Mouse (Mus musculus) forebrain, embryonic 14.5 days (tissue): ENCODE measurements at regions not wholly inside any gene's neighbourhood (a gene's known extent, or its start where the extent isn't known, plus 50 kb on each side); places are given as distances from the start of the nearest gene placed in this dataset.

Experiments
- ATAC-seq: fragments of 200-750 bp; cut with Nextera tagmentation; 2 replicates; pipeline ENCODE4 v1.8.0; 2017; ENCODE audit warnings: mild to moderate bottlenecking, moderate library complexity
- DNase-seq: peaks from one replicate; pipeline ENCODE4 v3.0.0-alpha.2; 2015; ENCODE audit warnings: low spot score
- H3K27ac ChIP-seq: fragments of 300-500 bp; sonication (generic); 2 replicates; pipeline ENCODE4 v1.5.1; 2014; ENCODE audit warnings: low read depth, mild to moderate bottlenecking, control low read depth, low read length, moderate library complexity
- H3K27me3 ChIP-seq: fragments of 300-500 bp; sonication (generic); replicated peaks from 2 replicates; pipeline ENCODE4 v1.6.1; 2014; ENCODE audit warnings: low read length, control low read depth, mixed read lengths; ENCODE audit not compliant: control insufficient read depth, insufficient read depth
- H3K36me3 ChIP-seq: fragments of 300-500 bp; sonication (generic); 2 replicates; pipeline ENCODE4 v1.6.1; 2014; ENCODE audit warnings: low read length, control low read depth; ENCODE audit not compliant: control insufficient read depth, insufficient read depth
- H3K4me1 ChIP-seq: fragments of 300-500 bp; sonication (generic); 2 replicates; pipeline ENCODE4 v1.6.1; 2014; ENCODE audit warnings: antibody characterized with exemption, low read length, control low read depth; ENCODE audit not compliant: control insufficient read depth, insufficient read depth
- H3K4me2 ChIP-seq: fragments of 300-500 bp; sonication (generic); 2 replicates; pipeline ENCODE4 v1.6.1; 2014; ENCODE audit warnings: mild to moderate bottlenecking, control low read depth, low read length
- H3K4me3 ChIP-seq: fragments of 300-500 bp; sonication (generic); 2 replicates; pipeline ENCODE4 v1.5.1; 2014; ENCODE audit warnings: low read depth, low read length, control low read depth
- H3K9ac ChIP-seq: fragments of 300-500 bp; sonication (generic); 2 replicates; pipeline ENCODE4 v1.6.1; 2014; ENCODE audit warnings: mild to moderate bottlenecking, low read length, control low read depth, moderate library complexity
- H3K9me3 ChIP-seq: fragments of 300-500 bp; sonication (generic); replicated peaks from 2 replicates; pipeline ENCODE4 v1.6.1; 2016; ENCODE audit warnings: low read length, control low read depth, mixed read lengths; ENCODE audit not compliant: control insufficient read depth
- WGBS: fragments of 180-500 bp; shearing (Covaris S2); extraction: QIAGEN DNeasy Blood & Tissue Kit; methylation state at CpG from one replicate; pipeline ENCODE4 v1.1.7; 2014; 5-methylcytosine and 5-hydroxymethylcytosine counted together

DNA sequence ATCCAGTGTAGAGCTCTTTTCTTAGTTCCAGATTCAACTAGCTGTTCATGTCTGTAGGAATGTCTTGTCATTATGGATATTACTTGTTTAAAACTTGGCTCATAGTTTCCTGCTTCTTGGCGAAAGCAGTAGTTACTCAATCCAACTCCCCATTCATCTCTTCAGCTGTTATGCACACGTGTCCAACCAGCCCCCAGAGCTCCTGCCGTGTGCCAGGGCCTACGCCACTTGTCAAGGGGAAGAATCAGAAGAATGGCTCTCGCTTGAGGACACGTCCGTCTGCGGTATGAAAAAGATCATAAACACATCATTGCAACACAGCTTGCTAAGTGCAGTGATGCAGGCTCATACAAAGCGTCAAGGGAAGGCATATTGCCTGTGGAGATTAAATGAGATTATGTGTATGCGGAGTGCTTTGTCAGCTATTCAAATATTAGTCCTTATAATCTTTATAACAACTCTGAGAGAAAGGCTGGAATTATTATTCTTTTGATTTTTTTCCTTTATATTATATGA lies 223.0 kb upstream of the Chd6 start:
- no peak overlapping the region for H3K27ac ChIP-seq
- ATAC-seq (peak; percentile 42; the same call in 1 of the 2 replicates), DNase-seq (peak; percentile 60)
- no peaks in the 10 kb centered on the region for H3K27me3 ChIP-seq
- 66% methylated on average over 10 of the region's 10 CpGs for WGBS
- H3K4me2 ChIP-seq: no peak overlapping the region
- peaks cover 5% of the 10 kb centered on the region for H3K4me1 ChIP-seq
- H3K9ac ChIP-seq: no peak overlapping the region
- no peaks in the 10 kb centered on the region for H3K36me3 ChIP-seq
- no peak overlapping the region for H3K4me3 ChIP-seq
- H3K9me3 ChIP-seq: no peaks in the 10 kb centered on the region

DNA sequence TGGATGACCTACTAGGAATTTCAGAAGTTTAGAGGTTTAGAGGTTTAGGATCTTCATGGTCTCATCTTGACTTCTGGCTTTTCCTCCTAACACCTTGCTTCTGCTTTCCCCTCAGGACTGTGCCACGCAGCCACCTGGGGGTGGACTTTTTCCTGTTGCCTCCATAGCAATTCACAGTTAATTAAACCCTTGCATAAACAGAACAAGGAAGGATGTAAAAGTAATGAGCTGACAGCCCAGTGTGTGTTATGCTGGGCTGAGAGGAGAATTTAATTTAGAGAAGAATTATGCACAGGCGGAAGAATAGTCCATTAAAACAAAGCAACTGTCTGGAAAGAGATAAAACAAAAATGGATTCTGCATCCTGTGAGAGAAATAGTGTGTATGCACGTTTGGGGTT lies 193.9 kb upstream of the Chd6 start:
- Histone ChIP-seq H3K27ac (no peak overlapping the region), H3K9me3 (no peaks in the 10 kb centered on the region), H3K27me3 (no peaks in the 10 kb centered on the region), H3K36me3 (no peaks in the 10 kb centered on the region), H3K9ac (no peak overlapping the region), H3K4me3 (no peak overlapping the region), H3K4me2 (no peak overlapping the region), H3K4me1 (peaks cover 3% of the 10 kb centered on the region; the same call in 1 of the 2 replicates)
- WGBS: 17% methylated on average over 3 of the region's 3 CpGs
- DNase-seq (peak; percentile 11), ATAC-seq (no peak)

DNA sequence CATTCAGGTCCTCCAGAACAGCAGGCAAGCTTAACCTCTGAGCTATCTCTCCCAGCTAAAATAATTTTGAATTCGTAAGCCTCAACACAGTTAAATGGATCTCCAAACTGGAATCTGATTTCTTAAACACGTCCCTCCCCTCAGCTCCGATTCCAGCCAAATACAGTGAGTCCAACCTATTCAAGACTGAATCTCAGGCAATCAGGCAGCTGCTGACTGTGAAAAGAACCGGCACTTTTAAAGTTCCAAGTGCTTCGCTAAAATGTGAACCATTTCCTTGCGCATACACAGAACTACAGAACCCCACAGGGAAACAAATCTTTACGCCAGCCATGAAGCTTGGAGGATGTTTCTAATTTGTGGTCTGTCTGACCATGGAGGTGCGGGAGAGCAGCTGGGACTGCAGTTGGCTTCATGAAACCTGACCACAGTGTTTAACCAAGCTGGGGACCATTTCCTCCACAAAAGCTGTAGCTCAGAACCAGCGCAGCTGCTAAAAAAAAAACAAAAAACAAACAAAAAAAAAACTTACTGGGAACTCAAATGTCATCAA lies 160.1 kb upstream of the Chd6 start:
- Histone ChIP-seq H3K27me3 (no peaks in the 10 kb centered on the region), H3K9me3 (no peaks in the 10 kb centered on the region), H3K4me1 (peaks cover 14% of the 10 kb centered on the region), H3K4me3 (no peak overlapping the region), H3K9ac (no peak overlapping the region), H3K36me3 (no peaks in the 10 kb centered on the region), H3K27ac (no peak overlapping the region), H3K4me2 (no peak overlapping the region)
- WGBS: 52% methylated on average over 9 of the region's 9 CpGs
- ATAC-seq (no peak), DNase-seq (peak; percentile 38)

DNA sequence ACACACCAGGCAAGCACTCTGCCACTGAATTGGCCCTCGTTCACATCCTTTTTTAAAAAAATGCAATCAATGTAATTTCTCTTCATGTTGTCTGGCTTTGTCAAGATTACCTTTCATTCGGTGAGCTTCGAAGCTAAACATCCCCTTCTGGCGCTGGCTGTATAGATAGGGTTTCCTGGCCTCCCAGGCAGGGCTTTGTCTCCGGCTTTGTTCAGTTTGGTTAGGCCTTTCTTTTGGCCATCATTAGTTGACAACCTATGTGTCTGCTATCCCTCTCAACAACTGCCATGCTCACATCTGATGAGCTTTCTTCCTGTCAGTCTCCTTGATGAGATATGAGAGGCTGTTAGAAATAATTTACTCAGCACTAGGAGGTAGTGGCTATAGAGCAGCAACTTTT lies 157.6 kb upstream of the Chd6 start:
- no peaks in the 10 kb centered on the region for H3K9me3 ChIP-seq
- H3K4me2 ChIP-seq: no peak overlapping the region
- H3K36me3 ChIP-seq: no peaks in the 10 kb centered on the region
- no peak overlapping the region; the same call in 1 of the 2 replicates for H3K27ac ChIP-seq
- no peak overlapping the region for H3K4me3 ChIP-seq
- WGBS: 2% methylated on average over 5 of the region's 5 CpGs
- peaks cover 14% of the 10 kb centered on the region for H3K4me1 ChIP-seq
- ATAC-seq (no peak), DNase-seq (peak; percentile 33)
- no peak overlapping the region for H3K9ac ChIP-seq
- H3K27me3 ChIP-seq: no peaks in the 10 kb centered on the region

DNA sequence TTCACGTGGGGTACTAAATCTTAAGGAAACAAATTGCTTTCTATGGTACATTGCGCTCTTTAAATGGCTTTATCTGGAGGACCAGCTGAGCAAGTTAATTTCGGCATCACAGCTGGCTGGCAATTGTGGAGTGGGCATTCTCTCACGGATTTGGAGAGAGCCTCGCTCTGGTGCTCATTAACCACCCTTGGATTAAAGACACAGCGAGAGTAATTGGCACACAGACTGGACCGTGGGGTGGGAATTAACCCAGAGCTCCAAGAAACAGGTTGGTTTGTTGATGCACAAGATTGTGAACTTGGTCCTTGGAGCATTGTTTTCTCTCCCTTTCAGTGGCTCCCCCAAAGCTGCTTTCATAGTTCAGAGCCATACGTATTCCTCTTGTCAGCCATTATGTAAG lies 156.3 kb upstream of the Chd6 start:
- 1% methylated on average over 8 of the region's 8 CpGs for WGBS

DNA sequence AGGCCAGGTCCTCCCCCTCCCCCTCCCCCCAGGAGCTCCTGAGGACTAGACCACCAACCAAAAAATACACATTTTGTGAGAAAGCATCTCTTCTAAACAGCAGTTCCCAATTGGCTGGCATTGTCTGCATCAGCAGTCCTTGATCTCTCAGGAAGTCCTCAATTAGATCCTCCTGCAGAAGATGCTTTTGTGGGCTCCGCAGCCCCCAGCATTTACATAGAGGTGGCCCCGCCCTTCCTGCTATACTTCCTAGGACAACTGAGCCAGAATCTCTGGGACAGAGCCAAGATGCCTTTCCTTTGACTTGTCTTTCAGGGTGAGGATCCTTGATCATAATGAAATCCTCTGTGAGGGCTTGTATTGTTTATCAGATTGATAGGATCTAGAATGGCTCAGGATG lies 143.9 kb upstream of the Chd6 start:
- Histone ChIP-seq H3K4me2 (no peak overlapping the region), H3K4me3 (no peak overlapping the region), H3K9me3 (no peaks in the 10 kb centered on the region), H3K36me3 (no peaks in the 10 kb centered on the region), H3K4me1 (no peaks in the 10 kb centered on the region), H3K9ac (no peak overlapping the region), H3K27me3 (no peaks in the 10 kb centered on the region), H3K27ac (no peak overlapping the region)
- ATAC-seq (no peak), DNase-seq (no peak)
- 86% methylated on average over 2 of the region's 2 CpGs for WGBS

More for the DNA sequence above, 156.3 kb upstream of the Chd6 start:
- no peaks in the 10 kb centered on the region for H3K9me3 ChIP-seq
- H3K36me3 ChIP-seq: no peaks in the 10 kb centered on the region
- no peak overlapping the region; the same call in 1 of the 2 replicates for H3K27ac ChIP-seq
- H3K4me3 ChIP-seq: no peak overlapping the region
- DNase-seq (peak; percentile 88), ATAC-seq (peak; percentile 91)
- peaks cover 14% of the 10 kb centered on the region for H3K4me1 ChIP-seq
- no peak overlapping the region for H3K9ac ChIP-seq
- no peak overlapping the region for H3K4me2 ChIP-seq
- no peaks in the 10 kb centered on the region for H3K27me3 ChIP-seq

DNA sequence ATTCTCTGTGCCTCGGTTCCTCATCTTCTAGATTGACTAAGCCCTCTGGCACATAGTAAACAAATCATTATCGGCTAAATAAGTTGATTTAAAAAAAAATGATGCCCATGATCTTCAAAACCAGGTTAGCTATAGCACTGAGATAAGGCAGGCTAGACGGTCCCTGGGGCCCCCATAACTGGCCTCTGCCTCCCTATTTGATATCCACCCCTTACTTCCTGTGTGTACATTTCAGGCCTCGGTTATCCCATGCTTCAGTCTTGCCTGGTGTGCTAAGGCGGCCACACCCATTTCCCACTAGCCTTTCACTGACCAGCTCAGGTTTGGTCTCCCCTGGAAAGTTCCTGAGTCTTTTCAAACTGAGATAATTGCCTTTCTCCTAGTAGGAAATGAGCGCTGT lies 132.8 kb upstream of the Chd6 start:
- H3K27ac ChIP-seq: no peak overlapping the region
- H3K36me3 ChIP-seq: no peaks in the 10 kb centered on the region
- H3K4me1 ChIP-seq: no peaks in the 10 kb centered on the region
- no peak overlapping the region for H3K9ac ChIP-seq
- ATAC-seq (no peak), DNase-seq (no peak)
- 85% methylated on average over 6 of the region's 6 CpGs for WGBS
- no peaks in the 10 kb centered on the region for H3K27me3 ChIP-seq
- no peak overlapping the region for H3K4me2 ChIP-seq
- H3K4me3 ChIP-seq: no peak overlapping the region
- no peaks in the 10 kb centered on the region for H3K9me3 ChIP-seq

DNA sequence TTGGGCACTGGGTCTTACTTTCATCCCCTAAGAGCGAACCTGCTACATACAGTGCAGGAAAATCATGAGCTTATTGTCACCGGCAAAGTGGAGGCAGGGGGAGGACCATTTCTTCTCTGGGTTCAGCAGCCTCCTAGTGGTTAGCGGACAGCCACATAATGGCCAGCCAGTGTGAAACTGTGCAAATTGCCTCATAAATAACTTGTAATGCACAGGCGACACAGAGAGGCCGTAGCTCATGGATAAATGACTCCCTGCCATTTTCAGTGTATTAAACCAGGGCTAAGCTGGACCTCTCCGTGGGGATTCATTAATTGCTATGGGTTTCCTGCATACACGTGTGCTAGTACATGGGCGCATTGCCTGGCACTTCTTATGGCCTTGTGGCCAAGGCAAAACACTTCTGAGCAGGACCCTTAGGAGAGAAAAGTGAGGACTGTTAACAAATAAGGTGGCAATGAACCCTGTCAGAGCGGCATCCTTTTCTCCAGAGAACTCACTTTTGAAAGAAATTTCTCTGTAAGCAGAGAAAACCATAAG lies 128.5 kb upstream of the Chd6 start:
- peak; percentile 7; the same call in 1 of the 2 replicates for ATAC-seq
- H3K4me1 ChIP-seq: 0 out of 2 replicates have a peak, but pooled peaks cover 3% of the 10 kb centered on the region
- 36% methylated on average over 9 of the region's 9 CpGs for WGBS
- H3K4me3 ChIP-seq: no peak overlapping the region
- H3K4me2 ChIP-seq: no peak overlapping the region
- no peaks in the 10 kb centered on the region for H3K27me3 ChIP-seq
- no peaks in the 10 kb centered on the region for H3K36me3 ChIP-seq
- H3K27ac ChIP-seq: no peak overlapping the region
- DNase-seq: peak; percentile 47
- no peaks in the 10 kb centered on the region for H3K9me3 ChIP-seq
- no peak overlapping the region for H3K9ac ChIP-seq

DNA sequence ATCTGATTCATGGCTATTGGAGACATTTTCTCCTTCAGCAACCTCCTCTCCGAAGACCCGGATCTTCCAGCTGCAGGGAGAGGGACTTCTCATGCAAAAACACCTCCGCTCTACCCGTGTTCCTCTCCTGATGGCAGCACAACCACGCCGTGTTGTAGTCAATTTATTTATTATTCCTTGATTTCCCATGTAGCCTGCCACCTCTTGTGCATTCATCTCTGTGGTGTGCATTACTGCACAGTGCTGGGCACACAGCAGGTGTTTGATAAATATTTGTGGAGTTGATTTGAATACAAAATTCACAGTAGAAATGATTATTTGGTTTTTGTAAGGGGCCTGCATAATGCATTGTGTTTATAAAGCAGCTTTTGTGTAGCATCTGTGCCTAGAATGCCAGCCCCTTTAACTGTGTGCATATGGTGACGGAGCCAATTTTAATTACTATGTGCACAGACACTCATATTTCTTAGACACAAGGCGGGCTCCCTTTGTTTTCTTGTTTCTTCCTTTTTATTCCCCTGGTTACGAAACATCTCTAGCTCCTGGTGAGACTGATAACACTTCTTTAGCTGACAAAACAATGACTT lies 124.4 kb upstream of the Chd6 start:
- WGBS: 61% methylated on average over 9 of the region's 9 CpGs
- peak; percentile 60 for DNase-seq
- H3K4me1 ChIP-seq: 0 out of 2 replicates have a peak, but pooled peaks cover 3% of the 10 kb centered on the region
- H3K27ac ChIP-seq: no peak overlapping the region
- no peak overlapping the region for H3K9ac ChIP-seq
- H3K9me3 ChIP-seq: no peaks in the 10 kb centered on the region
- H3K27me3 ChIP-seq: no peaks in the 10 kb centered on the region
- H3K4me2 ChIP-seq: no peak overlapping the region
- no peaks in the 10 kb centered on the region for H3K36me3 ChIP-seq
- ATAC-seq: peak; percentile 58; the same call in 1 of the 2 replicates
- H3K4me3 ChIP-seq: no peak overlapping the region
